Mouse (Mus musculus): ENCODE results near the gene Entr1. TPM values are rescaled to one million over a fixed set of nuclear protein-coding genes. Genes with fewer than 3 reads are reported as not detected.

The Entr1 gene
- polyA plus RNA-seq, 1 experiment: 94.4 TPM

GRCm38 (mm10) chr2:26410931-26411411 lies 21.9 kb upstream of the Entr1 start:
- DNase-seq: no peak
- TF ChIP-seq CTCF (IDR thresholded peaks at IDR 0.05; ENCODE audit: insufficient read depth, low read length) (no peak), POLR2A (IDR thresholded peaks at IDR 0.05; ENCODE audit: borderline replicate concordance, extremely low read depth, low read depth, low read length) (no peak)
- Histone ChIP-seq H3K4me3 (replicated peaks; ENCODE audit: extremely low read depth, low read depth, low read length) (no peak overlapping the region), H3K4me1 (ENCODE audit: control insufficient read depth, insufficient read depth, low read length) (peaks cover 11% of the 10 kb centered on the region)
- WGBS: 54% methylated on average over 5 of the region's 5 CpGs

DNA sequence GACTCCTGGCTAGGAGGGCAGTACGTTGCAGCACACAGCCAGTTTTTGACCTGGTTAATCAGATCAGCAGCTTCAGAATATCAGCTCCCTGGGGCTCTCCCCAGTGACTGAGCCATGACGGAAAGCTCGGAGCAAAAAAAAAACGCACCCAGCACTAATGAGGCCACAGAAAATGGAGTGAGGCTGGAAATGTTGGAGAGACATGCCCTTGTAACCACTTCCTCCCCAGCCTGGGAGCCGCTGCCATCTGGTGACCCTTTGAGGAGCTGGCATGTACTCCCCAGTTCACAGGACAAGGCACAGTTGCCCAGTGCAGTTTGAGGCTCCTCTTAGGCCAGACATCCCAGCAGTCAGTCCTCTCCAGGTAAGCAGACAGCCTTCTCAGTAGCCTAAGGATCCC lies 21.0 kb upstream of the Entr1 start:
- 71% methylated on average over 5 of the region's 5 CpGs for WGBS
- no peak for TF ChIP-seq CTCF (IDR thresholded peaks at IDR 0.05; ENCODE audit: insufficient read depth, low read length)
- no peak for TF ChIP-seq POLR2A (IDR thresholded peaks at IDR 0.05; ENCODE audit: borderline replicate concordance, extremely low read depth, low read depth, low read length)
- Histone ChIP-seq H3K4me3 (replicated peaks; ENCODE audit: extremely low read depth, low read depth, low read length) (no peak overlapping the region), H3K4me1 (ENCODE audit: control insufficient read depth, insufficient read depth, low read length) (peaks cover 11% of the 10 kb centered on the region)
- DNase-seq: no peak

DNA sequence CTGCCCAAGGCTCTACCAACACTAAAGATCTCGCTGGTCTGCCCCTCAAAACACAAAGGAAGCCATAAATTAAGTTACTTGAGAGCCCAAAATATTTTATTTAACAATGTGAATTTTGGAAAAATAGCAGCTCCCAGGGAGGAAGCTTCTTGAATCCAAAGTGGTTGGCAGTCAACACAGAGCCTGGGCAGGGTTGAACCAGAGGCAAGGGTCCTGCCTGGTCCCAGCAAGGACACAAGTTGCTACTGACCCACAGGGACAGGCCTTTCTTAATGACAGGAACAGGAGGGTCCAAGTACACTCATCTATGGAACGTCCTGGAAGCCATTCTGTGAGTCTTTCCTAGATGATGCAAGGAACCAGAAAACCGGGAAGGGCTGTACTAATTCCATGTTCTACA lies 20.2 kb upstream of the Entr1 start:
- no peak for DNase-seq
- peaks cover 11% of the 10 kb centered on the region for H3K4me1 ChIP-seq (ENCODE audit: control insufficient read depth, insufficient read depth, low read length)
- TF ChIP-seq CTCF (IDR thresholded peaks at IDR 0.05; ENCODE audit: insufficient read depth, low read length) (no peak), POLR2A (IDR thresholded peaks at IDR 0.05; ENCODE audit: borderline replicate concordance, extremely low read depth, low read depth, low read length) (no peak)
- 56% methylated on average over 3 of the region's 3 CpGs for WGBS
- H3K4me3 ChIP-seq (replicated peaks; ENCODE audit: extremely low read depth, low read depth, low read length): no peak overlapping the region

GRCm38 (mm10) chr2:26408515-26409356 lies 19.6 kb upstream of the Entr1 start, which contains the start of gene Inpp5e:
TSS of gene Inpp5e (minus strand) at chr2:26409203.
- TF ChIP-seq CTCF (IDR thresholded peaks at IDR 0.05; ENCODE audit: insufficient read depth, low read length) (peak; percentile 56; the same call in 1 of the 2 replicates), POLR2A (IDR thresholded peaks at IDR 0.05; ENCODE audit: borderline replicate concordance, extremely low read depth, low read depth, low read length) (0 out of 2 replicates have a peak, but pooled peaks have one; percentile 20)
- H3K4me1 ChIP-seq (ENCODE audit: control insufficient read depth, insufficient read depth, low read length): peaks cover 11% of the 10 kb centered on the region
- DNase-seq: peak; percentile 99
- WGBS: under 1% methylated on average over 56 of the region's 57 CpGs
- H3K4me3 ChIP-seq (replicated peaks; ENCODE audit: extremely low read depth, low read depth, low read length): peak within 1 kb of the TSS; percentile 82

DNA sequence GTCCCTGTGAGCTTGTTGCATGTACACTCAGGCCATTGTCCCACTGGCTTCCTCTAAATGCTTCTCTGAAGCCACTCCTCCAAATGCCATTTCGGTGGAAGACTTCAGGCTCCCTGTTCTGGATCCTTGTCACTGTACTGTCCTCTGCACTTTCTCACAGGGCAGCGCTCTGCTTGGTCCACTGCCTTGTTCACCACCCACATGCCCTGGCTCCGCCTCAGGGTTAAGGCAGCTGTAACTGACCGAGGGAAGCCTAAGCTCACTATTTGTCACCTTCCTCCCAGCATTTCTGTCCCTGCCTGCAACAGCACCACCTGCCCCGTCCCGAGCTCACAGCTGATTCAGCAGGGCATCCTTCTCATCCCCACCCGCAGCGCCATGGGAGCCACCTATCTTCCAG lies 14.2 kb upstream of the Entr1 start:
- no peak for DNase-seq
- WGBS: 80% methylated on average over 8 of the region's 8 CpGs
- no peak overlapping the region for H3K4me3 ChIP-seq (replicated peaks; ENCODE audit: extremely low read depth, low read depth, low read length)
- TF ChIP-seq POLR2A (IDR thresholded peaks at IDR 0.05; ENCODE audit: borderline replicate concordance, extremely low read depth, low read depth, low read length): no peak
- peaks cover 7% of the 10 kb centered on the region for H3K4me1 ChIP-seq (ENCODE audit: control insufficient read depth, insufficient read depth, low read length)

GRCm38 (mm10) chr2:26402265-26402664 lies 13.1 kb upstream of the Entr1 start:
- Histone ChIP-seq H3K4me1 (ENCODE audit: control insufficient read depth, insufficient read depth, low read length) (no peaks in the 10 kb centered on the region; the same call in 1 of the 2 replicates), H3K4me3 (replicated peaks; ENCODE audit: extremely low read depth, low read depth, low read length) (no peak overlapping the region)
- DNase-seq: no peak
- WGBS: 73% methylated on average over 1 of the region's 1 CpGs
- TF ChIP-seq POLR2A (IDR thresholded peaks at IDR 0.05; ENCODE audit: borderline replicate concordance, extremely low read depth, low read depth, low read length) (no peak), CTCF (IDR thresholded peaks at IDR 0.05; ENCODE audit: insufficient read depth, low read length) (no peak)

- H3K4me1 ChIP-seq (ENCODE audit: control insufficient read depth, insufficient read depth, low read length): no peaks in the 10 kb centered on the region
- TF ChIP-seq POLR2A (IDR thresholded peaks at IDR 0.05; ENCODE audit: borderline replicate concordance, extremely low read depth, low read depth, low read length): no peak
- TF ChIP-seq CTCF (IDR thresholded peaks at IDR 0.05; ENCODE audit: insufficient read depth, low read length): no peak
- 90% methylated on average over 4 of the region's 4 CpGs for whole genome bisulfite sequencing
- no peak for DNase-seq
- H3K4me3 ChIP-seq (replicated peaks; ENCODE audit: extremely low read depth, low read depth, low read length): no peak overlapping the region
Measured at GRCm38 (mm10) chr2:26401023-26401422, 11.9 kb upstream of the Entr1 start.

DNA sequence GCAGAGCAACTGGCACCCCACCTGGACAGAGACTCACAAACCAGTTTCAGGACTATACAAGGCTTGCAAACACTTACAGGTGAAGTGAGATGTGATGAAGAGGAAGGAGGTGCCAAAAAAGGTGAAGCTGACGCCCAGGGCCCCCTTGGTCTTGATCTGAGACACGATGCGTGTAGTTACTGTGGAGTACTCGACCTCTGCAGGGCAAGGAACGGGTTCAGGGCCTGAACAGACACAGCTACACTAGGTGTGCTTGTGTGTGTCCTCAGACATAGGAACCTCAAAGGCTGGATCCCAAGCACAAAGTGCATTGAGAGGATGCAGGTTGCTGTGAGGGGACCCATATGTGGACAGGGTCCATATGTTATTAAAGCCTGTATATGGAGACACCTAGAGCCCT lies 11.2 kb upstream of the Entr1 start:
- TF ChIP-seq CTCF (IDR thresholded peaks at IDR 0.05; ENCODE audit: insufficient read depth, low read length) (no peak), POLR2A (IDR thresholded peaks at IDR 0.05; ENCODE audit: borderline replicate concordance, extremely low read depth, low read depth, low read length) (no peak)
- no peak for DNase-seq
- WGBS: 84% methylated on average over 5 of the region's 5 CpGs
- Histone ChIP-seq H3K4me3 (replicated peaks; ENCODE audit: extremely low read depth, low read depth, low read length) (no peak overlapping the region), H3K4me1 (ENCODE audit: control insufficient read depth, insufficient read depth, low read length) (no peaks in the 10 kb centered on the region)

GRCm38 (mm10) chr2:26399647-26400046 lies 10.5 kb upstream of the Entr1 start:
- 61% methylated on average over 5 of the region's 5 CpGs for WGBS
- TF ChIP-seq CTCF (IDR thresholded peaks at IDR 0.05; ENCODE audit: insufficient read depth, low read length) (no peak), POLR2A (IDR thresholded peaks at IDR 0.05; ENCODE audit: borderline replicate concordance, extremely low read depth, low read depth, low read length) (no peak)
- no peak for DNase-seq
- Histone ChIP-seq H3K4me1 (ENCODE audit: control insufficient read depth, insufficient read depth, low read length) (no peaks in the 10 kb centered on the region), H3K4me3 (replicated peaks; ENCODE audit: extremely low read depth, low read depth, low read length) (no peak overlapping the region)

GRCm38 (mm10) chr2:26398978-26399377 lies 9.9 kb upstream of the Entr1 start:
- no peak for DNase-seq
- TF ChIP-seq CTCF (IDR thresholded peaks at IDR 0.05; ENCODE audit: insufficient read depth, low read length): no peak
- TF ChIP-seq POLR2A (IDR thresholded peaks at IDR 0.05; ENCODE audit: borderline replicate concordance, extremely low read depth, low read depth, low read length): no peak
- 86% methylated on average over 8 of the region's 8 CpGs for whole genome bisulfite sequencing
- Histone ChIP-seq H3K4me1 (ENCODE audit: control insufficient read depth, insufficient read depth, low read length) (no peaks in the 10 kb centered on the region), H3K4me3 (replicated peaks; ENCODE audit: extremely low read depth, low read depth, low read length) (no peak overlapping the region)
